Mouse (Mus musculus) ovary, adult 18-20 months (tissue): ENCODE measurements at regions not wholly inside any gene's neighbourhood (a gene's known extent, or its start where the extent isn't known, plus 50 kb on each side); places are given as distances from the start of the nearest gene placed in this dataset.

ENCODE experiments used
- DNase-seq: peaks from one replicate; pipeline ENCODE4 v3.0.0; 2022; ENCODE audit warnings: low spot score, mixed read lengths

DNA sequence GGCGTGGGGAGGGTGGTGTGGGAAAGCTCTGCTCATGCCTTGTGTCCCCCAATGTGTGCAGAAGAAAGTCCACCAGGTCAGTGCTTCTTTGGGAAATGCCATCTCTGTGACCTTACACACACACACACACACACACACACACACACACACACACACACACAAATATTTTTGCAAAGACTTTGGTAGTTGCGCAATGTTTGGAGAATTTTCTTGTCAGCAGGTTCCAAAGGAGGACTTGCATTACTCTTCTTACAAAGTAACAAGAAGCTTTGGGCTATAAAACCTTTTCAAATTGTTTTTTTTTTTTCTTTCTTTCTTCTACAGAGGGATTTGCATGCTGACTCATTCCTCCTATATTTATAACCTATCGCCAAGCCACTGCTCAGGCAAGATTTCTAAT, 59.1 kb upstream of the Npvf start:
- DNase-seq: no peak

DNA sequence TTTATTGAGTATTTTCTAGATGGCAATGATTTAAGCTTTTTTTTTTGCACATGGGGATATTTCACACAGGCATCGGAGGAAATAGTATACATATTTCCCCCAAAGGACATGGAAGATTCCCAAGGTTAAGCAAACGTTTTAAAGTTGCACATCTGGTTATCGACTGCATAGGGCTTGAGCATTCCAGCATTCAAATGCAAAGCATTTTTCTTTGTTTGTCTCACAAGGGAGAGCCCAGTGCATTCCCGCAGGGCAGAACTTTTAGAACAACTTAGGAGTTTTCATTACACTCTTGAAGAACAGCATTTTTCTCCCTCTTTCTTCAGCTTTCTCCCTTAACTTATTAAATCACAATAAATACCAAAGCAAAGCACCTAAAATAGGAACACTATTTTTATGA, 64.4 kb upstream of the Npvf start:
- DNase-seq: no peak

DNA sequence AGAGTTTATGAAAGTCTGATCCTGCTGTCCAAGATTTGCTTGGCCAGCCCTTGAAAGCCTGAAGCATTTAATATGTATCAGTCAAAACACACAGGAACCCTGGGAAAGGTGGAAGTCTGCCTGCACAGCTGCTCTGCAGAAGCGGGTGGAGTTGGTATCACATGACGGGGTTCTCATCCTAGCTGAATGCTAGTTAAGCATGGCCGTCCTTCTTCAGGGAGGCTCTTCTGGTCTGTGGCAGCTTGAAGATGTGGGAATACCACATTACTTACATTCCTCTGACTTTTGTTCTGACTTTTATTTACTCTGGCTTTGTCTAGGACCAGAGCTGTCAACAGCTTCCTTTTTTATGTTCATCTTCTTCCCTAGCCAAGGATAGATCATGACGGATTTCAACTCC, 66.1 kb upstream of the Npvf start:
- no peak for DNase-seq

DNA sequence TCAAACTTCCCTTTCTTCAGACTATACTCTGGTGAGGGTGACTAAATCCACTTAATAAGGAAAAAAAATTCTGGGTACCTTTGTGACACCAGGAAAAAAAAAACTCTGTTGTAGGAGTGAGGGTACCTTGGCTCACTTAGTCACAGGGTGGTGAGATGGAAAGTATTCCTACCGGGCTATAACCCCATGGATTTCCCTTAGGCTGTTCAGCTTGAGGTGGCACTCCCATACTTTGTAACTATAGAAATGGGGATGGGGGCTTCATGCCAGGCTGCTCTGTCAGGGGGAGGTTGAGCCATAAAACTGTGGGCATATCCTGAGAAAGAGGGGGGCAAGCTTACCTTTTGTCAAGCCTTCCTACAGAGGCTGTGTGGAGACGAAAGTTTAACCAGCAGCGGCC, 71.4 kb upstream of the Npvf start:
- DNase-seq: no peak

DNA sequence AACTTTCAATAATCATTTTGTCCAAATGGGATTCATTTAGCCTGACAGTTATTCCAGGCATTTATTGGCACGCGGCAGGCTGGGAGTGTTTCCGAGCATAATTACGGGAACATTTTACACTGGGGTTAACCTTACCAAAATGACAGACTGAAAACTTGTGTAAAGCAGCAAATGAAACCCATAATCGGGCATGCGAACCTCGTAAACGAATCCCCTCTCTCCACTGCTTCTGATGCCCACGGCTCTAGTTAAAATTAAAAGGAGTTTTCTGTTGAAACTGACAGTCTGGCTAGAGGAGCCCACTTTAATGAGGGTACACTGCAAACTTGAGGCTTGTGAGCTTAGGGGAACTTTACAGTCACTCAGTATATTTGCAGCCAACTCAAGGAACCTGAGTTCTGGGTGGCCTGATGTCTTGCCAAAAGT, 71.9 kb upstream of the Npvf start:
- DNase-seq: no peak

DNA sequence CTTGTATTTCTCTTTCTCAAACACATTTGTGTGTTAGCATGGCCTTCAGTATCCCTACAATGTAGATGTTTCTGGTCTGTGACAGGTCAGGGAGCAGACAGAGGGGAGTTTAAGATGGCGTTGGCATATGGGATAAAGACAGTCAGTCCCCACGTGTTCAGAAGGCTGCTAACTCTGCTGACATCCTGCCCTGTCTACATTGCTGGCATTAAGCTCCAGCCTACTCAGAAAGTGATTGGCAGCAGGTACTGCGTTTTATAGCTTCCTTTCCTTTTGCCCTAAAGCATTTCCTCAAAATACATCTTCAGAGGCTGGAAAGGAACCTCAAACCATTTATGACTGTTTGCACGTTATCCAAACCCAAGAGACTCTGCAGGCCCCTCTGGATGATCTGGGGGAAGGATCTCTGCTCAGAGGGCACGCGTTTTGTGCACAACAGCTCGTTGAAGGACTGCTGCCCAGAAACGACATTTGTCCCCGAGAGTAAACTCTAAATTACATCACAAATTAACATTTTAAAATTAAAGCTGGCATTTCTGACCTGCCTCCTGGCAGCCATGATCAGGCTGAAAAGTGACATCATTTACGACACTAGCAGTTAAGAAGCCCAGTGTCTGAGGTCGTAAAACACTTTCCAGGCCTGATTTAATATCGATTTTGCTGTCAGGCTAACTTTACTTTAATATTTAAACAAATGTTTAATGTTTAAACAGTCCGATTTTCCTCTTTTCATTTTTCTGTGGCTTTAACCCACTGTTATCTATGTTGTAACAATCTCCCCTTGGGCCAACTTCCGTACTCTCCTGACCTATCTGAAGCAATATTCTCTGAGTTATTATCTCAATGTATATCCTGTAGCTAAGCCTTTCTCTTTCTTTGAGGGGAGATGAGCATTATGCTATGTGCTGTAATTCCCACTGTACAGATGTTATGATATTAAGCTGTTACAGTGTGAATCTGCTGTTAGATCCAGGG, 76.8 kb upstream of the Npvf start:
- no peak for DNase-seq

DNA sequence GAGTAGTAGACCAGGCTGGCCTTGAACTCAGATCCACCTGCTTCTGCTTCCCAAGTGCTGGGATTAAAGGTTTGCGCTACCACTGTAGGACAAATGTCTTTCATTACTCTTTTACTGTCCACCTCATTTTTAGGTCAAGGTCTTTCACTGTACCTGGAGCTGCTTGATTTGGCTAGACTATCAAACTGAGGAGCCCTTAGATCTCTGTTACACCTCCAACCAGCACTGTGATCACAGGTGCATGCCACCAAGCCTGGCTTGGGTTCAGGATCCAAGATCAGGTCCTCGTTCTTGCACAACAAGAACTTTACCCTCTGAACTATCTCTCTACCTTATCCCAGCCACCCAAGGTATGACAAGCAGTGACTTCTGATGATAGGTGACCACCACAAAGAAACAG, 80.5 kb upstream of the Npvf start:
- DNase-seq: no peak

DNA sequence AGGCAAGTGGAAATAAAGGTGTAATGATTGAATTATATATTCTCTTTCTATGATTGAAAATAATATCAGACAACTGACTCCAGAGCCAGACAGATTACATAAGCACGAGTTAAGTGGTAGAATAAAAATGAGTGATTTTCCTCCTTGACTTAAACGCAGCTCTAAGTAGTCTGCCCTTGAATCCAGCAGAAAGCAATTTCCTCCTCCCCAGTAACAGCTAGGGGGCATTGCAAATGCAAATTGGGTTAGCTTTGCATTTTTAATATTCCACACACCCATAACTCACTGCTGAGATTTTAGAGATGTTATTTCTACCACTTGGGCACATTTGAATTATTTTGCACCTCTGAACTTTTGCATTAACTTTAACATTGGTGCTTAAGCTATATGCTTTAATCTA, 81.6 kb upstream of the Npvf start:
- no peak for DNase-seq

DNA sequence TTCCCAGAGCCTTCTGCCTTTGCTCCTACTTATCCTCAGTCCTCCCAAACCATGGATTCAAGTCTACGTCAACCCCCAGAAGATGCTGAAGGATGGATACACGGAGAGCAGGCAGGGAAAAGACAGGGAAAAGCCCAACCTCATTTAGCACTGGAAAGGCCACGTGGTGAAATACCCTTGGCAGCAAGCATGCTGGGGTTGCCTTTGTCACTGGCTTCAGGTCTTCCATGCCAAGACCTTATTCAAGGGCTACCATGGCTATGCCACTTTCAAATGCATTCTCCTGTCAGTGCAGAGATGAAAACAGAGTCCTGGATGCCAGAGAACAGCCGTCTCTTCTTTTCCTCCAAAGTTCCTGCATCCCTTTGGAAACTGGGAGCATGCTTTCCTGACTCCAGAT, 87.8 kb upstream of the Npvf start:
- DNase-seq: no peak

DNA sequence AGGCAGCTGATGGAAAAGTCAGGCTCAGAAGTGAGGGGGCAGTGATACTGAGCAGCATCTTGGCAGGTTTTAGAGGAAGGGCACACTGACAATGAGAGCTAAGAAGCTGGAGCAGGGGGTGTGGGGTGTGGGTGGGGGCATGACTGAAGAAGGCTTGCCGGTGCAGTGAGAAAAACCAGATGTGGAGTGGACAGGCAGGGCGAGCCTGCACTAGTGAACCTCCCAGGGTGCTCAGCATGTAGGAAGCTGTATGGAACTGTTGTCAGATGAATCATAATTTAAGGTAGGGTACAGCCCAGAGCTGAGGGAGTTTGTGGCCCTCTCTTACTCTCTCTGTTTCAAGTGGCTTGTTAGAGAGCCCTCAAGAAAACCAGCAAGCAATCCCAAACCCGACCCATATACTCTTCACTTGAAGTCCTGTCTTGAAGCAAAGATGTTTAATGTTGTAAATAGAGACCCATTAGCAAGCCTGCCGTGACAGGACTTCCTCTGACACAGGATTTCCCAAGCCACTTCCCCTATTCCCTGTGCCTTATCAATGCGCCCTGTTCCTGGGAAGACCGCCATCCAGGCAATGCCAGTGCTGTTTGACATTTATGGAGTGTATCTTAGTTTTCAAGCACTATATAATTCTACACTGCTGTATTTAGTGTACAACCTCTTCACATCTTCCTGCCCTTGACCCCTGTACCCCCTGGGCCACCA, 90.4 kb upstream of the Npvf start:
- DNase-seq: no peak

DNA sequence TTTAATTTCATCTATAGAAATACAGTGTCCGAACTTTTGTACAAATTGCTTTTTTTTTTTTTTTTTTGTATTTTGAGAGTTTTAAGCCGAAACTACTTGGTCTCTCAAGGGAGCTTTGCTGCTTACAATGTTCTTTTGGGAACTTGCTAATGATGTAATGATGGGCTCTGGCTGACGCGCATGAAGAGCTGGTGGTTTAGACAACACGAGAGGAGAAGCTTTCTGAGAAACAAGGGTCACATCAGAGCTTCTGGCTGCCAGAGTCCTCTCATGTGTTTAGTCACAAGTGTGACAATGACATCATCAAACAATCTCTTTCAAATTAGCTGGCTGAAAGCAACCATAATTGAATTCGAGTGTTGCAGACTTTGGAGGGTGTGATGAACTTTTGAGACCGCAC, 98.9 kb upstream of the Npvf start:
- DNase-seq: no peak

DNA sequence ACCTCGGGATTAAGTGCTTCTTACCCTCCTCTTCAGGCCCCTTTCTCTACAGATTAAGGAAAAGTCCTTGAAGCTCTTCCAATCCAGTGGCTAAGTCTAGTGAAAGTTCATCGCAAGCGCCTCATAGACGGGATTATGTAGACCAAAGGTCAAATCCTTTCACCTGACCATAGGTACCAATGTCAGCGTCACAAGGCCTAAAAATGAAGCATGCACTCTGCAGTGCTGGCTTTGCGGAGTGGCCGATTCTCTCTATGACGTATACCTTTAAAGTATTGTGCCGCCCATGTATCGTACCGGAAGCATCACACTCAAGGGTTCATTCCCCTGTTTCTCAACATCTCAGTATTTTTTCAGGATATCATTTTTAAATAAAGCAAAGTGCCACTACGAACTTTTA, 100.5 kb upstream of the Npvf start:
- no peak for DNase-seq

DNA sequence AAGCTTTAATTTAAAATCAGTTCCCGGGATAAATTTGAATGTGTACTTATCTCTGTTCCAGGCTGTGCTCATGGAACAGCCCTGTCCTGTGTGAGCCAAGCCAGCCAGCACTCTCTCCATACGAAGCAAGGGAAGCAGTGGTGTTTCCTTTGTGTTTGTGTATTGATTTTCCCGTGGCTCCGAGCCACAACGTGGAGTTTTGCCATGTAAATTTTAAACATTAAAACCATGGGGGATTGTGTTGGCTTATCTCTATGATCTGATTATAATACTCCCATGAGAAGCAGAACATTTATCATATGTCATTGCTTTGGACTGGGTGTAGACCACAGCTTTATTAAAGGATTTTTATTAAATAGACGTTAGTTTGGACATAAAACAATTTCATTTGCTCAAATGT, 106.1 kb upstream of the Npvf start:
- DNase-seq: no peak

DNA sequence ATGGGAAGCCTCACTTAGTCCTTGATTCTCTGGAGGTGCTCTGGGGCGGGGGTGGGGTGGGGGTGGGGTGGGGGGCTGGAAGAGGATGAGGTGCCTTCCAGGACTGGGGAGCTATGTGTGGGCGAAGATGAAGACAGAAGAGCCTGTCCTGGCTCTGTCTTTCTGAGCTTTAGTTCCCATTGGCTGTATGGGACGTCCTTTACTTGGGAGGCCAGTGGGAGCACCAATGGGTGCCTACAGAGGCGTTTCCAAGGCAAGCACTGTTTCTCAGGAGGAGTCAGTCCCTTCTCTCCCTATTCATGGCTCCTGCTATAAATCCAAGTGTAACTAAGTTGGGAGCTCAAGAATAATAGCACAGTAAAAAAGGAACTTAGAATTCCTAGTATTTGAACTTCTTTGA, 108.9 kb upstream of the Npvf start:
- DNase-seq: peak; percentile 17

DNA sequence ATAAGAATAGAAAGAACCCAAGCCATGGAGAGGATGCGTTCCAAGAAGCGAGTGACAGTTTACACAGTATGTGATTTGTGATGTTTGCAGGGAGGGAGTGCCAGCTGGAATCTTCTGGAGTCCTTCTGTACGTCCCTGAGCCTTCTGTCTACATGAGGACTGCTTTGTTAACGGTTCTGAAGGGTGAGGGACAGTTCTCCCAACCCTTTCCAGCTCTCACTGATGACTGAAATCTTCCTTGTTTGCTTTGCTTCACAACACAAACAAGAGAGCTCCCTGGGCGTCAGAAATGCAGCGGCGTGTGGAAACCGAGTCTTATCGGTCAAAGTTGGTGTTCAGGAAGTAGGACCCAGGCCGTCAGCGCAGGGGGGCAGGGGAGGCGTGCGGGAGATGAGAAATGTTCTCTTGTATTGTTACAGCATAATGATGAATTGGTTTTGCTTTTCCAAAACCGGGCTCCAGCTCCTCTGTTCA, 112.2 kb upstream of the Npvf start:
- no peak for DNase-seq

DNA sequence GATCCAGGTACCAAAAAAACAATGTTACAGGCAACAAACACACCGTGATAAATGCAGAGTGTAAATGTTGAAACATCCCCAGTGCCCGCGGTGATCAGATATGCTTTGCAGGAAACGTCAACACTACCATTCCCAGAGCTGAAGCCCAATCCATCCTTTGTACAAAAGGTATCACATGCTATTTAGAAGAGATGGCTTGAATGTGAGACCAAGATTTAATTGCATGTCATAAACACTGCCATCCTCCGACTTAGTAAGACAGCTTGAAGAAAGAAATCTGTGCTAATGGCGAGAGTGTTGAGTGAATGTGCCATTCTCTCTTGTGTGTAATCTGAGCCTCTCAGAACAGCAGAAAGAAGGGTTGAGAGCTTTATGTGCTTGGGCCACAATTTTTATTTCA, 112.9 kb upstream of the Npvf start:
- DNase-seq: no peak

DNA sequence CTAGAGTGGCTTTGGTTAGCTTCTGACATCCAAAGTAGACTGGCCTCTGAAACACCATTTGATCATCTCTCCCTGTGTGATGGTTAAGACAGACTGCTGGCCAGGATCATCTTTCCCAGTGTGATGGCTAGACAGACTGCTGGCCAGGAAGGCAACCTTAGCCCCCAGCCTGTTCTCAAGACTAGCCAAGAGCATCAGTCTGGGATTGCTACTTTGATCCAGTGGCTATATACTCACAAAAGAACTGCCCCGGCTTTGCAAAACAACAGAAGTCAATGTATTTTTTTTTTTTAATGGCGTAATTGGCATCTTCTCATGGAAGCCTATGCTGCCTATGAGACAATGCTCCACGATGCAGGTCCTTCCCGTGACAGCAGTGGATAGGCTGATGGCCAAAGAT, 113.6 kb upstream of the Npvf start:
- no peak for DNase-seq

DNA sequence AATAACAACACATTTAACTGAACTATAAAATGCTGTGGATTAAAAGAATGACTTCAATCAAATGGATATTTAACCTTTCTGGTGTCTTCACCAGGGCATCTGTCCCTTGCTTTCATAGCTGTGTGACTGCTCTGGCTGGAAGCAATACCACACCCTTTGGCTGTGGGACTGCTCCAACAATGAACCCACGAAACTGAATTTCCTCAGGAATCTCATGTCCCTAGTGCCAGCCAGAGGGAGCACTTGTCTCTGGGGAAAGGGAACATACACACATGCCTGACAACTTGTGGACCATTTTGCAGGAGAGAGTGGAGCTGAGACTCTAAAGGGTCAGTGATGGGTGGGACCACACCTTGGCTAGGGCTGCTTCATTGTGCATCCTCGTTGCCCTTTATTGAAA, 114.9 kb upstream of the Npvf start:
- no peak for DNase-seq

DNA sequence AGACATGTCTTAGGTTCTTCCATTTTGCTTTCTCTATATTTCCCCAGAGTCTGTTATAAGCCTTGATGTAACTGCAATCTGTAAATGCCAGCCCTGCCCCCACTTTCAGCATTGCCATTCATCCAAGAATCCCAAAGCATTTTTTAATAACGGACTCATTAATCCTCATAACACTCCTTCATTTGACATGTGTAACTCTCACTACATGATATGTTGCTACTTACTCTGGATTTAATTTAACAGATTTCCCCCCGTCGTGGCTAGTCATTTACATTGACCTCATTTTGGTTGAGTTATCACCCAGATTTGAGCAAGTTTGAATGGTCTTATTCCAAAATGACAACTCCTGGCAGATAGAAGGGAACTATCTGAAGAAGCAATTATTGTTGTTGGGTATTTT, 116.2 kb upstream of the Npvf start:
- no peak for DNase-seq

DNA sequence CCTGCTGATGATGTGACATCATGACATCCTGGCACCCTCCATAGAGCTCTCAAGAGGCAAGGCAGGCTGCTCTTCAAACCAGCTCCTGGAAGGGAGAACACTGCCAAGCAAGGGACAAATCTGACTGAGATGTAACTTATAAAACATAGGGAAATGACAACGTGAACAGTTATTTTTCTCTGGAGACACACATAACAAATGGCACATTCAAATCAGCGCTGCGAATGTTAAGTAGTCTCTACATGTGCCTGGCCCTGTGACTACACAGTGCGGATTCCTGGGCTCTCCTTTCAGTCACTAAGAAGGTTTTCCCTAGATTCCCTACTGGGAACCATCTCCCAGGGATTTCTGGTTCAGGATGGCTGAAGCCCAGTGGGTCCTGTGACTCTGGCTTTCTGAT, 121.4 kb upstream of the Npvf start:
- no peak for DNase-seq

DNA sequence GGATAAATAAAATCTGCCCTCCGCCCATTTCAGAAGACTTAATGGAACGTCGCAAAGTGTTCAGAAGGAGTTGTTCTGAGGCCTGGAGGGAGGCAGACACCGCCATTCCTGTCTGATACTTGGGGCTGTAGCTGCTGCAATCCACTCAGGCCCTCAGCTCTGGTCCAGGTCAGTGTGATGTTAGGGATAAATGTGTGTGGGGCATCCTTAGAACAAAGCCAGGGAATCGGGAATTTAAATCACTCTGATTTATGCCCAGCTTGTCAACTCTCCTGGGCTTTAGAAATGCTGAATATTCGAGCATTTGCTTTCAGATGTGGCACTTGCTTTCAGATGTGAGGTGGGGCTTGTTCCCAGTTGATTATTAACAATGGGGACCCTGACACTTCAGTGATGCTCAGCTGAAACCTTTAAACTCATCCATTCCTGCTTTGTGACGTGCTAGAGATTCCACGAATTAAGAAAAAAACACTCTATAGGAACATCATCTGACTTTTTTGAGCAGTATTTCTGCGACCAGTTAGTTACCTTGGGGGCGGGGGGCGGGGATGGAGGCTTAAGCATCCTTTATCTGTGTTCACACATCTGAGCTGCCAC, 122.1 kb upstream of the Npvf start:
- DNase-seq: no peak

DNA sequence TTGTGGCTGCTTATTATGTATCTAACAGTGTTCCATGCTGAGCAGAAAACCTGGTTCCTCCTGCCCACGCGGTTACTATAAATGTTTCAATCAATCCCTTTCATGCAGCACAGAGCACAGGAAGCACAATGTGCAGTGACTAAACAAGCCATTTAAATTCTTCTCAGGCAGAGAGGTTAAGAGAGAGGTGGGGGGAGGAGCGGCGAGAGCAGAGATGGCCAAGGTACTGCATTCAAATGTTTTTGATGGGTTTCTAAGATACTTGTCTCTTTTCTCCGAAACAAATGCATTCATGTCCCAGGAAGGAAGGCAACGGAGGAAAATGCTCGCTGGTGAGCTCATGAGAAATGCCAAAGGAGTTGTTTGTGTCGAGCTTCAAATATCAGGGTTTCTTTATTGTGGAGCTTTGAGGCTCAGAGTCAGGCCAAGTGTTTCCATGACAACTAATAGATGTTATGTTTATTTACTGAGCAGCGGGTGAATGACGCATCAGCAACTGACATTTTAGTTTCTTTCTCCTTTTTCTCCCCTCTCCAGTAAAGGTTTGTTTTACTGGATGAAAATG, 122.8 kb upstream of the Npvf start:
- DNase-seq: no peak

DNA sequence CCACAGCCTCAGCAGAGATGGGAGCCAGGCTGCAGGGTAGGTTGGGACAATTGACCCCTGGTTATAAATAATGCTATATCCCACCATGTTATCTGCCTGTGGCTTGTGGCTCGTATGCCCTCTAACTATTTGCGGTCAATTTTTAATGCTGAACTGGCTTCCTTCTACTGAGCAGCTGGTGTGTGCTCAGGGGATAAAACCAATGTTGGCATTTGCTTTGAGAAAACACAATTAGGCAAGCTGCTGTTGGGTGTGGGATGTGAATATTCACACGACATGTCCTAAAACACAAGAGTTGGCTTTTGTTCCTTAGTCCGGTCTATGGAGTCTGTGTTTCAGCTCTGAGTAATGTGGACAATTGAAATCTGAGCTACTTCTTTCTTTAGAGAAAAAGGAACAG, 123.6 kb upstream of the Npvf start:
- no peak for DNase-seq
